Mouse (Mus musculus) embryonic facial prominence, embryonic 12.5 days (tissue): ENCODE results near the gene Kdsr. TPM values are rescaled to one million over a fixed set of nuclear protein-coding genes. Genes with fewer than 3 reads are reported as not detected.

Experiments used
- ATAC-seq: fragments of 200-750 bp; cut with Nextera tagmentation; 2 replicates; pipeline ENCODE4 v1.8.0; 2017; ENCODE audit not compliant: insufficient number of reproducible peaks, insufficient read depth, low FRiP score, low TSS enrichment
- H3K27ac ChIP-seq: fragments of 300-500 bp; sonication (generic); 2 replicates; pipeline ENCODE4 v1.5.1; 2016; ENCODE audit warnings: mild to moderate bottlenecking
- H3K27me3 ChIP-seq: fragments of 300-500 bp; sonication (generic); 2 replicates; pipeline ENCODE4 v1.6.1; 2016; ENCODE audit warnings: mild to moderate bottlenecking, moderate library complexity
- H3K36me3 ChIP-seq: fragments of 300-500 bp; sonication (generic); 2 replicates; pipeline ENCODE4 v1.6.1; 2016; ENCODE audit warnings: mild to moderate bottlenecking
- H3K4me1 ChIP-seq: fragments of 300-500 bp; sonication (generic); 2 replicates; pipeline ENCODE4 v1.6.1; 2016
- H3K4me2 ChIP-seq: fragments of 300-500 bp; sonication (generic); replicated peaks from 2 replicates; pipeline ENCODE4 v1.6.1; 2016; ENCODE audit warnings: mild to moderate bottlenecking, moderate library complexity
- H3K4me3 ChIP-seq: fragments of 300-500 bp; sonication (generic); 2 replicates; pipeline ENCODE4 v1.5.1; 2016; ENCODE audit warnings: mild to moderate bottlenecking
- H3K9ac ChIP-seq: fragments of 300-500 bp; sonication (generic); 2 replicates; pipeline ENCODE4 v1.6.1; 2016; ENCODE audit warnings: mild to moderate bottlenecking, moderate library complexity
- H3K9me3 ChIP-seq: fragments of 300-500 bp; sonication (generic); 2 replicates; pipeline ENCODE4 v1.6.1; 2016; ENCODE audit warnings: mild to moderate bottlenecking, moderate library complexity
- WGBS: fragments of 180-500 bp; shearing (Covaris S2); methylation state at CpG from one replicate; pipeline ENCODE4 v1.1.7; 2016; 5-methylcytosine and 5-hydroxymethylcytosine counted together
- polyA plus RNA-seq: library from polyadenylated mRNA; unstranded; fragments of >200 nt; fragmentation: Nextera tagmentation; extraction: Ambion mirVana; gene quantifications from 2 replicates; pipeline ENCODE4 v1.2.1, GENCODE M21; 2016

Gene Kdsr
- polyA plus RNA-seq, 1 experiment from 2014 or later: 13.4 TPM

- Histone ChIP-seq H3K27me3 (no peaks in the 10 kb centered on the region), H3K27ac (no peak overlapping the region), H3K4me1 (no peaks in the 10 kb centered on the region), H3K9me3 (no peaks in the 10 kb centered on the region), H3K4me2 (no peak overlapping the region), H3K36me3 (no peaks in the 10 kb centered on the region), H3K9ac (no peak overlapping the region), H3K4me3 (no peak overlapping the region)
- no peak for ATAC-seq
- WGBS: 83% methylated on average over 18 of the region's 18 CpGs
Measured at GRCm38 (mm10) chr1:106687435-106688160, 71.9 kb downstream of the Kdsr start.

- Histone ChIP-seq H3K27me3 (no peaks in the 10 kb centered on the region), H3K4me3 (no peak overlapping the region), H3K9ac (no peak overlapping the region), H3K4me1 (no peaks in the 10 kb centered on the region), H3K36me3 (no peaks in the 10 kb centered on the region), H3K27ac (no peak overlapping the region), H3K4me2 (no peak overlapping the region), H3K9me3 (no peaks in the 10 kb centered on the region)
- WGBS: 87% methylated on average over 2 of the region's 2 CpGs
- ATAC-seq: no peak
Measured at GRCm38 (mm10) chr1:106685702-106686101, 73.8 kb downstream of the Kdsr start.

- 72% methylated on average over 3 of the region's 3 CpGs for WGBS
- Histone ChIP-seq H3K4me2 (no peak overlapping the region), H3K9me3 (no peaks in the 10 kb centered on the region), H3K4me3 (no peak overlapping the region), H3K27ac (no peak overlapping the region), H3K4me1 (no peaks in the 10 kb centered on the region), H3K9ac (no peak overlapping the region), H3K36me3 (no peaks in the 10 kb centered on the region), H3K27me3 (no peaks in the 10 kb centered on the region)
- no peak for ATAC-seq
Measured at GRCm38 (mm10) chr1:106684546-106684945, 75.0 kb downstream of the Kdsr start.

GRCm38 (mm10) chr1:106682829-106683228, 76.7 kb downstream of the Kdsr start:
- no peak for ATAC-seq
- no peak overlapping the region for H3K4me3 ChIP-seq

GRCm38 (mm10) chr1:106679800-106680515, 79.6 kb downstream of the Kdsr start:
- no peak for ATAC-seq
- Histone ChIP-seq H3K27me3 (no peaks in the 10 kb centered on the region), H3K9ac (no peak overlapping the region), H3K4me2 (no peak overlapping the region), H3K4me3 (no peak overlapping the region), H3K9me3 (no peaks in the 10 kb centered on the region), H3K4me1 (no peaks in the 10 kb centered on the region), H3K27ac (no peak overlapping the region), H3K36me3 (no peaks in the 10 kb centered on the region)
- 66% methylated on average over 6 of the region's 6 CpGs for WGBS

More at GRCm38 (mm10) chr1:106682829-106683228, 76.7 kb downstream of the Kdsr start:
- no peaks in the 10 kb centered on the region for H3K36me3 ChIP-seq
- no peak overlapping the region for H3K27ac ChIP-seq
- 84% methylated on average over 3 of the region's 3 CpGs for WGBS
- no peaks in the 10 kb centered on the region for H3K4me1 ChIP-seq
- no peaks in the 10 kb centered on the region for H3K27me3 ChIP-seq
- no peaks in the 10 kb centered on the region for H3K9me3 ChIP-seq
- no peak overlapping the region for H3K9ac ChIP-seq
- H3K4me2 ChIP-seq: no peak overlapping the region

- Histone ChIP-seq H3K27me3 (no peaks in the 10 kb centered on the region), H3K9ac (no peak overlapping the region), H3K4me2 (no peak overlapping the region), H3K4me3 (no peak overlapping the region), H3K9me3 (no peaks in the 10 kb centered on the region), H3K36me3 (no peaks in the 10 kb centered on the region), H3K4me1 (no peaks in the 10 kb centered on the region), H3K27ac (no peak overlapping the region)
- WGBS: 82% methylated on average over 5 of the region's 5 CpGs
- ATAC-seq: no peak
Measured at GRCm38 (mm10) chr1:106678060-106678478, 81.5 kb downstream of the Kdsr start.

Other genes with a start within 250 kb of the Kdsr start
- 18.1 TPM in 2 replicates for gene Bcl2, start 45.5 kb downstream of the Kdsr start, polyA plus RNA-seq
- 70.6 and 72.2 TPM in 2 replicates for gene Vps4b, start 37.0 kb upstream of the Kdsr start, polyA plus RNA-seq
- 1.3 and 1.9 TPM in 2 replicates for gene Serpinb5, start 101.4 kb upstream of the Kdsr start, polyA plus RNA-seq
- gene Serpinb12, start 174.7 kb upstream of the Kdsr start, polyA plus RNA-seq: not detected in 2 replicates
- gene Serpinb13, start 221.3 kb upstream of the Kdsr start, polyA plus RNA-seq: not detected in 2 replicates